ENCODE assay signal across 15 mouse cellular contexts in the genomic region with DNA sequence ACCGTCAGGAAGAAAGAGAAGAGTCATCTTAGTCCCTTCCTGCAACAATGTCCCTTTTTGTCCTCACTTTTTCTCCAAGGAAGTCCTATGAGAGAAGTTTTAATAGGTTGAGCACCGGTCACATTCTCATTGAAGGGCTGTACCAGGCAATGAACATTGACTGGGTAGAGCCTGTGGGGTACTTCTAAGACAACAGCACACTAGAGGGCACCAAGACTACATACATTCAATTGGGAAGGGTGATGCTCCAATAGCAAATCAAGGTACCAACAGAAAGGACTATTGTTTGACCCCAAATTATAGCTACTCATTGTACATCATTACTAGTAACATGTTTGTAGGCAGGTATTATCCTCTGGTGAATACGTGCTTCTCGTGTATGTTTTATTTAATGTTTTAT.
DNase-seq lines count a peak whose midpoint lies in the region; ATAC-seq and TF ChIP-seq lines count a peak whose summit lies in the region.
"Had no signal": no experiment of that assay in that cellular context is flagged by ENCODE, and none has a peak within 500 bp of the region (broad histone marks: within the 10 kb centered on the region; RNA-seq: fewer than 3 reads in every experiment).

No protein-coding gene starts in this region.

- TF ChIP-seq CTCF in midbrain, postnatal 0 days (IDR thresholded peaks at IDR 0.05): peak; percentile 53
- TF ChIP-seq CTCF in stomach, postnatal 0 days (IDR thresholded peaks at IDR 0.05; ENCODE audit: low read depth): peak; percentile 58

- 74% methylated on average over 4 of the region's 4 CpGs for WGBS in embryonic facial prominence, embryonic 14.5 days
- 74% methylated on average over 4 of the region's 4 CpGs for WGBS in embryonic facial prominence, embryonic 10.5 days
- WGBS in kidney, embryonic 14.5 days: 91% methylated on average over 4 of the region's 4 CpGs
- WGBS in midbrain, postnatal 0 days: 86% methylated on average over 4 of the region's 4 CpGs
- 83% methylated on average over 4 of the region's 4 CpGs for WGBS in midbrain, embryonic 11.5 days
- 88% methylated on average over 4 of the region's 4 CpGs for WGBS in stomach, postnatal 0 days

- peaks cover 6% of the 10 kb centered on the region; the same call in 1 of the 2 replicates for H3K27me3 ChIP-seq in embryonic facial prominence, embryonic 14.5 days (replicated peaks; ENCODE audit: control insufficient read depth, insufficient read depth, low read length)
- H3K27me3 ChIP-seq in embryonic facial prominence, embryonic 10.5 days (replicated peaks; ENCODE audit: low read depth, poor library complexity, severe bottlenecking): peaks cover 65% of the 10 kb centered on the region
- no peaks in the 10 kb centered on the region for H3K27me3 ChIP-seq in kidney, embryonic 14.5 days (ENCODE audit: control insufficient read depth, insufficient read depth, low read length)
- peaks cover 5% of the 10 kb centered on the region; the same call in 1 of the 2 replicates for H3K27me3 ChIP-seq in midbrain, postnatal 0 days (ENCODE audit: insufficient read depth, low read length)
- H3K27me3 ChIP-seq in midbrain, embryonic 11.5 days (ENCODE audit: control insufficient read depth, insufficient read depth, low read length): peaks cover 8% of the 10 kb centered on the region
- H3K27me3 ChIP-seq in stomach, postnatal 0 days (ENCODE audit: control insufficient read depth, insufficient read depth, low read length): no peaks in the 10 kb centered on the region
- H3K27me3 ChIP-seq: stomach, embryonic 15.5 days had no signal

- no peaks in the 10 kb centered on the region for H3K36me3 ChIP-seq in embryonic facial prominence, embryonic 14.5 days (ENCODE audit: control insufficient read depth, insufficient read depth, low read length)
- H3K36me3 ChIP-seq in embryonic facial prominence, embryonic 10.5 days (replicated peaks): no peaks in the 10 kb centered on the region
- H3K36me3 ChIP-seq in kidney, embryonic 14.5 days (ENCODE audit: control insufficient read depth, insufficient read depth, low read length): no peaks in the 10 kb centered on the region
- H3K36me3 ChIP-seq in midbrain, postnatal 0 days (ENCODE audit: insufficient read depth, low read length): no peaks in the 10 kb centered on the region
- H3K36me3 ChIP-seq in midbrain, embryonic 11.5 days (ENCODE audit: control insufficient read depth, insufficient read depth, low read length): no peaks in the 10 kb centered on the region
- no peaks in the 10 kb centered on the region for H3K36me3 ChIP-seq in stomach, postnatal 0 days (ENCODE audit: control insufficient read depth, insufficient read depth, low read length)
- H3K36me3 ChIP-seq: heart, embryonic 13.5 days; hindbrain, embryonic 12.5 days; stomach, embryonic 15.5 days had no signal

- H3K9me3 ChIP-seq in embryonic facial prominence, embryonic 14.5 days (ENCODE audit: control insufficient read depth, low read length): no peaks in the 10 kb centered on the region
- no peaks in the 10 kb centered on the region for H3K9me3 ChIP-seq in embryonic facial prominence, embryonic 10.5 days
- no peaks in the 10 kb centered on the region for H3K9me3 ChIP-seq in kidney, embryonic 14.5 days (ENCODE audit: control insufficient read depth, low read length)
- no peaks in the 10 kb centered on the region for H3K9me3 ChIP-seq in midbrain, postnatal 0 days (ENCODE audit: low read length)
- no peaks in the 10 kb centered on the region for H3K9me3 ChIP-seq in midbrain, embryonic 11.5 days (ENCODE audit: control insufficient read depth, low read length)
- no peaks in the 10 kb centered on the region for H3K9me3 ChIP-seq in stomach, postnatal 0 days (ENCODE audit: control insufficient read depth, low read length)
- H3K9me3 ChIP-seq: heart, embryonic 13.5 days; hindbrain, embryonic 12.5 days; stomach, embryonic 15.5 days had no signal

- ATAC-seq in embryonic facial prominence, embryonic 14.5 days (ENCODE audit: low read depth): no peak
- ATAC-seq in kidney, embryonic 14.5 days (ENCODE audit: low FRiP score, low TSS enrichment): no peak
- ATAC-seq in midbrain, postnatal 0 days (ENCODE audit: low FRiP score): no peak
- ATAC-seq in midbrain, embryonic 11.5 days (ENCODE audit: low FRiP score): no peak
- ATAC-seq in stomach, postnatal 0 days (ENCODE audit: low FRiP score, low TSS enrichment): no peak
- ATAC-seq: CD4-positive, CD25-positive, alpha-beta regulatory T cell, adult 4 months had no signal

- DNase-seq in embryonic facial prominence, embryonic 14.5 days (ENCODE audit: low spot score): peak; percentile 11
- DNase-seq in embryonic facial prominence, embryonic 10.5 days (ENCODE audit: low spot score): no peak
- peak; percentile 16 for DNase-seq in kidney, postnatal 14 days
- DNase-seq in midbrain, postnatal 0 days (ENCODE audit: low spot score): no peak
- DNase-seq in midbrain, embryonic 11.5 days (ENCODE audit: low spot score, missing footprints): no peak
- DNase-seq in stomach, postnatal 0 days (ENCODE audit: low spot score): no peak
- DNase-seq in gastrocnemius, adult 8-10 months (ENCODE audit: low spot score in 2 of 2): no peak
- DNase-seq: adrenal gland, adult 2 months; kidney, postnatal 10 days; thymus, postnatal 36 days had no signal

- no peaks in the 10 kb centered on the region for H3K4me1 ChIP-seq in embryonic facial prominence, embryonic 14.5 days (ENCODE audit: control insufficient read depth, insufficient read depth, low read length)
- 0 out of 2 replicates have a peak, but pooled peaks cover 8% of the 10 kb centered on the region for H3K4me1 ChIP-seq in embryonic facial prominence, embryonic 10.5 days
- H3K4me1 ChIP-seq in kidney, embryonic 14.5 days (ENCODE audit: control insufficient read depth, insufficient read depth, low read length): no peaks in the 10 kb centered on the region
- no peaks in the 10 kb centered on the region for H3K4me1 ChIP-seq in midbrain, postnatal 0 days (ENCODE audit: insufficient read depth, low read length)
- peaks cover 6% of the 10 kb centered on the region for H3K4me1 ChIP-seq in midbrain, embryonic 11.5 days (ENCODE audit: control insufficient read depth, insufficient read depth, low read length)
- no peaks in the 10 kb centered on the region for H3K4me1 ChIP-seq in stomach, postnatal 0 days (replicated peaks; ENCODE audit: control insufficient read depth, insufficient read depth)
- H3K4me1 ChIP-seq: heart, embryonic 13.5 days; stomach, embryonic 15.5 days had no signal

- no peak for TF ChIP-seq EP300 in stomach, postnatal 0 days (optimal IDR thresholded peaks at IDR 0.05)

- no peak overlapping the region for H3K4me2 ChIP-seq in embryonic facial prominence, embryonic 14.5 days (ENCODE audit: low read depth, low read length)
- H3K4me2 ChIP-seq in kidney, embryonic 14.5 days (replicated peaks; ENCODE audit: low read depth, low read length): no peak overlapping the region
- H3K4me2 ChIP-seq in midbrain, postnatal 0 days (ENCODE audit: low read depth, low read length, poor library complexity, severe bottlenecking): no peak overlapping the region
- no peak overlapping the region for H3K4me2 ChIP-seq in midbrain, embryonic 11.5 days
- H3K4me2 ChIP-seq in stomach, postnatal 0 days (replicated peaks; ENCODE audit: low read depth): no peak overlapping the region
- H3K4me2 ChIP-seq: heart, embryonic 13.5 days; hindbrain, embryonic 12.5 days; stomach, embryonic 15.5 days had no signal

- H3K9ac ChIP-seq in embryonic facial prominence, embryonic 14.5 days (ENCODE audit: low read depth, low read length): no peak overlapping the region
- H3K9ac ChIP-seq in kidney, embryonic 14.5 days (ENCODE audit: low read depth, low read length): no peak overlapping the region
- H3K9ac ChIP-seq in midbrain, postnatal 0 days (replicated peaks; ENCODE audit: low read length, poor library complexity, severe bottlenecking): no peak overlapping the region
- no peak overlapping the region for H3K9ac ChIP-seq in midbrain, embryonic 11.5 days (ENCODE audit: low read length)
- no peak overlapping the region for H3K9ac ChIP-seq in stomach, postnatal 0 days (ENCODE audit: low read length)
- H3K9ac ChIP-seq: heart, embryonic 13.5 days; hindbrain, embryonic 12.5 days; stomach, embryonic 15.5 days had no signal

- no peak overlapping the region for H3K27ac ChIP-seq in embryonic facial prominence, embryonic 14.5 days (replicated peaks; ENCODE audit: low read depth, low read length)
- H3K27ac ChIP-seq in embryonic facial prominence, embryonic 10.5 days (replicated peaks): no peak overlapping the region
- no peak overlapping the region for H3K27ac ChIP-seq in kidney, embryonic 14.5 days (ENCODE audit: low read depth, low read length)
- H3K27ac ChIP-seq in midbrain, postnatal 0 days (ENCODE audit: low read depth, low read length): no peak overlapping the region
- no peak overlapping the region for H3K27ac ChIP-seq in midbrain, embryonic 11.5 days (ENCODE audit: low read depth, low read length)
- no peak overlapping the region for H3K27ac ChIP-seq in stomach, postnatal 0 days (replicated peaks)
- H3K27ac ChIP-seq: heart, embryonic 13.5 days; hindbrain, embryonic 12.5 days; stomach, embryonic 15.5 days had no signal

- no peak overlapping the region for H3K4me3 ChIP-seq in embryonic facial prominence, embryonic 14.5 days (ENCODE audit: low read depth, low read length)
- H3K4me3 ChIP-seq in embryonic facial prominence, embryonic 10.5 days: no peak overlapping the region
- H3K4me3 ChIP-seq in kidney, embryonic 14.5 days (ENCODE audit: low read length): no peak overlapping the region
- H3K4me3 ChIP-seq in midbrain, postnatal 0 days (ENCODE audit: low read depth, low read length): no peak overlapping the region
- no peak overlapping the region for H3K4me3 ChIP-seq in midbrain, embryonic 11.5 days (ENCODE audit: low read depth, low read length)
- no peak overlapping the region for H3K4me3 ChIP-seq in stomach, postnatal 0 days (ENCODE audit: low read depth, low read length)
- H3K4me3 ChIP-seq: heart, embryonic 13.5 days; hindbrain, embryonic 12.5 days; stomach, embryonic 15.5 days had no signal

Comparison
In these comparisons a context has a peak if more than half of its experiments do, and no peak if none do; other contexts are left out.
1. DNase-seq: peak in embryonic facial prominence, embryonic 14.5 days (single experiment) and kidney, postnatal 14 days (single experiment); none in embryonic facial prominence, embryonic 10.5 days (single experiment), midbrain, postnatal 0 days (single experiment), midbrain, embryonic 11.5 days (single experiment), stomach, postnatal 0 days (single experiment) and gastrocnemius, adult 8-10 months (0 of 2).